13 mouse cellular contexts compared by ENCODE assay signal in the genomic region with DNA sequence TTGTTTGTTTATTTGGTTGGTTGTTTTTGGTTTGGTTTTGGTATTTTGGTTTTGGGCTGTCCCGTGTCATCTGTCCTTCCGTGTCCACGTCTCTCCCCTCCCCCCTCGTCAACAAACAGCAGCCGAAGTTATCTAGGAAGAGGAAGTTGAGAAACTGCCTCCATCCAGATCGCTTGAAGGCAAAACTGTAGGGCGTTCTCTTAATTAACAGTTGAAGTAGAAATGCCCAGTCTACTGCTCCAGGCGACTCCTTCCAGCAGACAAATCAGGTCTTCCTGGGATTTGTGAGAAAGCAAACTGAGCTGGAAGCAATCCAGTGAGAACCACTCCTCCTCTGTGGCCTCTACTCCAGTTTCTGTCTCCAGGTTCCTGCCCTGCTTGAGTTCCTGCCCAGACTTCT.
A peak's percentile ranks its signal among the peaks of the same experiment; 100 is the strongest.
DNase-seq lines count a peak whose midpoint lies in the region; ATAC-seq and TF ChIP-seq lines count a peak whose summit lies in the region.
"Had no signal": no experiment of that assay in that cellular context is flagged by ENCODE, and none has a peak within 500 bp of the region (broad histone marks: within the 10 kb centered on the region; RNA-seq: fewer than 3 reads in every experiment).

No protein-coding gene starts in this region.

- peak overlapping the region; percentile 3; the same call in 1 of the 2 replicates for H3K4me2 ChIP-seq in heart, embryonic 16.5 days (ENCODE audit: low read depth, low read length)
- H3K4me2 ChIP-seq in heart, embryonic 11.5 days = no peak overlapping the region
- H3K4me2 ChIP-seq in liver, postnatal 0 days (ENCODE audit: low read depth, low read length) = peak overlapping the region; percentile 44
- H3K4me2 ChIP-seq in hindbrain, embryonic 14.5 days (replicated peaks) = no peak overlapping the region
- H3K4me2 ChIP-seq: embryonic facial prominence, embryonic 13.5 days had no signal

- no peak for ATAC-seq in heart, embryonic 16.5 days (replicated peaks; ENCODE audit: extremely low read depth, insufficient read depth, low FRiP score)
- ATAC-seq in heart, embryonic 11.5 days (replicated peaks; ENCODE audit: insufficient number of reproducible peaks, low FRiP score, low TSS enrichment) = no peak
- peak; percentile 49; the same call in 1 of the 2 replicates for ATAC-seq in liver, postnatal 0 days
- no peak for ATAC-seq in hindbrain, embryonic 14.5 days (ENCODE audit: low FRiP score)
- ATAC-seq: Patski had no signal

- no peaks in the 10 kb centered on the region for H3K27me3 ChIP-seq in heart, embryonic 16.5 days (ENCODE audit: control insufficient read depth, insufficient read depth, low read length)
- no peaks in the 10 kb centered on the region for H3K27me3 ChIP-seq in heart, embryonic 11.5 days (ENCODE audit: control insufficient read depth, insufficient read depth, low read length)
- H3K27me3 ChIP-seq in liver, postnatal 0 days (ENCODE audit: insufficient read depth, low read length) = no peaks in the 10 kb centered on the region
- no peaks in the 10 kb centered on the region for H3K27me3 ChIP-seq in hindbrain, embryonic 14.5 days (ENCODE audit: control insufficient read depth, insufficient read depth, low read length)
- no peaks in the 10 kb centered on the region for H3K27me3 ChIP-seq in thymus, adult 2 months (ENCODE audit: control insufficient read depth, insufficient read depth, low read length)
- H3K27me3 ChIP-seq: embryonic facial prominence, embryonic 13.5 days; Patski had no signal

- no peak for TF ChIP-seq CTCF in bone marrow, adult 2 months (IDR thresholded peaks at IDR 0.05; ENCODE audit: control insufficient read depth, insufficient read depth, low read length)
- no peak for TF ChIP-seq CTCF in liver, postnatal 0 days (IDR thresholded peaks at IDR 0.05; ENCODE audit: low read depth)
- no peak for TF ChIP-seq CTCF in thymus, adult 2 months (IDR thresholded peaks at IDR 0.05; ENCODE audit: borderline replicate concordance, control insufficient read depth, extremely low read depth, insufficient read depth, low read length, poor library complexity)

- no peaks in the 10 kb centered on the region for H3K9me3 ChIP-seq in heart, embryonic 16.5 days (replicated peaks; ENCODE audit: control insufficient read depth, low read length)
- no peaks in the 10 kb centered on the region for H3K9me3 ChIP-seq in heart, embryonic 11.5 days (replicated peaks; ENCODE audit: control insufficient read depth, low read length)
- H3K9me3 ChIP-seq in liver, postnatal 0 days (ENCODE audit: low read length) = no peaks in the 10 kb centered on the region
- no peaks in the 10 kb centered on the region for H3K9me3 ChIP-seq in hindbrain, embryonic 14.5 days (ENCODE audit: control insufficient read depth, low read length)
- H3K9me3 ChIP-seq: embryonic facial prominence, embryonic 13.5 days had no signal

- H3K4me1 ChIP-seq in heart, embryonic 16.5 days (ENCODE audit: control insufficient read depth, insufficient read depth, low read length) = no peaks in the 10 kb centered on the region
- no peaks in the 10 kb centered on the region for H3K4me1 ChIP-seq in heart, embryonic 11.5 days (ENCODE audit: control insufficient read depth, insufficient read depth, low read length)
- no peaks in the 10 kb centered on the region; the same call in 1 of the 2 replicates for H3K4me1 ChIP-seq in bone marrow, adult 2 months (ENCODE audit: control insufficient read depth, insufficient read depth, low read length)
- H3K4me1 ChIP-seq in liver, postnatal 0 days (ENCODE audit: insufficient read depth) = peaks cover 4% of the 10 kb centered on the region
- H3K4me1 ChIP-seq in hindbrain, embryonic 14.5 days (replicated peaks; ENCODE audit: control insufficient read depth, insufficient read depth, low read length) = no peaks in the 10 kb centered on the region
- peaks cover 4% of the 10 kb centered on the region for H3K4me1 ChIP-seq in thymus, adult 2 months (replicated peaks; ENCODE audit: control insufficient read depth, insufficient read depth, low read length)
- H3K4me1 ChIP-seq: embryonic facial prominence, embryonic 13.5 days had no signal

- H3K27ac ChIP-seq in heart, embryonic 16.5 days (ENCODE audit: low read length) = no peak overlapping the region
- no peak overlapping the region for H3K27ac ChIP-seq in heart, embryonic 11.5 days (ENCODE audit: low read depth, low read length)
- H3K27ac ChIP-seq in bone marrow, adult 2 months (ENCODE audit: control insufficient read depth, insufficient read depth, low read depth, low read length, poor library complexity) = peak overlapping the region; percentile 73; the same call in 1 of the 2 replicates
- peak overlapping the region; percentile 71 for H3K27ac ChIP-seq in liver, postnatal 0 days (ENCODE audit: low read depth)
- H3K27ac ChIP-seq in hindbrain, embryonic 14.5 days = no peak overlapping the region
- H3K27ac ChIP-seq in thymus, adult 2 months (ENCODE audit: control insufficient read depth, insufficient read depth, low read length) = no peak overlapping the region
- H3K27ac ChIP-seq: embryonic facial prominence, embryonic 13.5 days; layer of hippocampus, adult 2 months had no signal

- H3K9ac ChIP-seq in heart, embryonic 16.5 days (ENCODE audit: low read length) = no peak overlapping the region
- no peak overlapping the region for H3K9ac ChIP-seq in heart, embryonic 11.5 days (ENCODE audit: low read depth, low read length)
- H3K9ac ChIP-seq in liver, postnatal 0 days (replicated peaks) = no peak overlapping the region
- H3K9ac ChIP-seq in hindbrain, embryonic 14.5 days = no peak overlapping the region
- H3K9ac ChIP-seq: embryonic facial prominence, embryonic 13.5 days had no signal

- H3K4me3 ChIP-seq in heart, embryonic 16.5 days (ENCODE audit: low read length) = no peak overlapping the region
- H3K4me3 ChIP-seq in heart, embryonic 11.5 days (ENCODE audit: low read depth, low read length) = no peak overlapping the region
- no peak overlapping the region for H3K4me3 ChIP-seq in bone marrow, adult 2 months (replicated peaks; ENCODE audit: control insufficient read depth, low read depth, low read length)
- H3K4me3 ChIP-seq in liver, postnatal 0 days (ENCODE audit: low read depth, low read length) = no peak overlapping the region
- H3K4me3 ChIP-seq in hindbrain, embryonic 14.5 days (replicated peaks; ENCODE audit: low read length) = no peak overlapping the region
- H3K4me3 ChIP-seq in thymus, adult 2 months (ENCODE audit: control insufficient read depth, insufficient read depth, low read length) = no peak overlapping the region
- H3K4me3 ChIP-seq: embryonic facial prominence, embryonic 13.5 days; layer of hippocampus, adult 2 months had no signal

- TF ChIP-seq EP300 in liver, postnatal 0 days (IDR thresholded peaks at IDR 0.05; ENCODE audit: low read depth) = no peak; the same call in 1 of the 2 replicates

- no peaks in the 10 kb centered on the region for H3K36me3 ChIP-seq in heart, embryonic 16.5 days (ENCODE audit: control insufficient read depth, insufficient read depth)
- no peaks in the 10 kb centered on the region for H3K36me3 ChIP-seq in heart, embryonic 11.5 days (ENCODE audit: control insufficient read depth, insufficient read depth, low read length)
- H3K36me3 ChIP-seq in liver, postnatal 0 days (replicated peaks; ENCODE audit: insufficient read depth, low read length) = no peaks in the 10 kb centered on the region
- no peaks in the 10 kb centered on the region for H3K36me3 ChIP-seq in hindbrain, embryonic 14.5 days (replicated peaks; ENCODE audit: control insufficient read depth, insufficient read depth)
- no peaks in the 10 kb centered on the region for H3K36me3 ChIP-seq in thymus, adult 2 months (ENCODE audit: control insufficient read depth, insufficient read depth, low read length)
- H3K36me3 ChIP-seq: embryonic facial prominence, embryonic 13.5 days had no signal

- TF ChIP-seq POLR2A in bone marrow, adult 2 months (IDR thresholded peaks at IDR 0.05; ENCODE audit: borderline replicate concordance, control insufficient read depth, low read depth, low read length) = no peak
- TF ChIP-seq POLR2A in thymus, adult 2 months (IDR thresholded peaks at IDR 0.05; ENCODE audit: control insufficient read depth, extremely low read depth, insufficient read depth, low read length, poor library complexity) = no peak

- WGBS in heart, embryonic 16.5 days = 53% methylated on average over 8 of the region's 8 CpGs
- WGBS in heart, embryonic 11.5 days (ENCODE audit: insufficient replicate concordance) = 44% methylated on average over 8 of the region's 8 CpGs
- 2% methylated on average over 8 of the region's 8 CpGs for WGBS in bone marrow, adult 2 months
- WGBS in liver, postnatal 0 days (ENCODE audit: insufficient replicate concordance) = 7% methylated on average over 8 of the region's 8 CpGs
- WGBS in hindbrain, embryonic 14.5 days = 92% methylated on average over 8 of the region's 8 CpGs
- WGBS in thymus, adult 2 months = 14% methylated on average over 8 of the region's 8 CpGs

- DNase-seq in A20 (ENCODE audit: low read depth, low spot score) = peak; percentile 81
- peak; percentile 46 for DNase-seq in liver, postnatal 0 days
- DNase-seq in hindbrain, embryonic 14.5 days (ENCODE audit: low spot score) = no peak
- DNase-seq in gastrocnemius, postnatal 25 days = no peak
- no peak for DNase-seq in thymus, adult 2 months
- DNase-seq: cerebellum, adult 11 months; gastrocnemius, postnatal 36 days had no signal

Comparison
In these comparisons a context has a peak if more than half of its experiments do, and no peak if none do; other contexts are left out.
1. H3K4me2 ChIP-seq: peak in heart, embryonic 16.5 days (single experiment) and liver, postnatal 0 days (single experiment); none in heart, embryonic 11.5 days (single experiment) and hindbrain, embryonic 14.5 days (single experiment).
2. H3K27ac ChIP-seq: peak in bone marrow, adult 2 months (single experiment) and liver, postnatal 0 days (single experiment); none in heart, embryonic 16.5 days (single experiment), heart, embryonic 11.5 days (single experiment), hindbrain, embryonic 14.5 days (single experiment) and thymus, adult 2 months (single experiment).
3. DNase-seq: peak in A20 (single experiment) and liver, postnatal 0 days (single experiment); none in hindbrain, embryonic 14.5 days (single experiment), gastrocnemius, postnatal 25 days (single experiment) and thymus, adult 2 months (single experiment).